Mouse (Mus musculus): ENCODE data around the gene Olfr116. TPM values are rescaled to one million over a fixed set of nuclear protein-coding genes. Genes with fewer than 3 reads are reported as not detected.

The Olfr116 gene
- polyA plus RNA-seq (2012; rRNA removed): not detected in 2 replicates
- polyA plus RNA-seq (2014; fragmentation: Nextera tagmentation; extraction: Ambion mirVana): not detected in 2 replicates

- WGBS: 80% methylated on average over 2 of the region's 2 CpGs
- Histone ChIP-seq H3K4me2 (replicated peaks; ENCODE audit: low read depth, low read length, severe bottlenecking) (no peak within 1 kb of the TSS), H3K27me3 (ENCODE audit: control insufficient read depth, insufficient read depth, low read length) (no peaks in the 10 kb centered on the region), H3K9ac (ENCODE audit: low read depth, low read length, severe bottlenecking) (no peak within 1 kb of the TSS), H3K9me3 (ENCODE audit: control insufficient read depth, low read length) (no peaks in the 10 kb centered on the region), H3K36me3 (ENCODE audit: control insufficient read depth, insufficient read depth, low read length) (no peaks in the 10 kb centered on the region), H3K4me1 (ENCODE audit: control insufficient read depth, insufficient read depth, low read length) (no peaks in the 10 kb centered on the region), H3K4me3 (replicated peaks; ENCODE audit: low read length) (no peak within 1 kb of the TSS), H3K27ac (replicated peaks; ENCODE audit: low read depth, low read length) (no peak within 1 kb of the TSS)
- DNase-seq (ENCODE audit: low spot score) (no peak), ATAC-seq (ENCODE audit: low FRiP score, low read depth) (no peak)
- TF ChIP-seq POLR2A (IDR thresholded peaks at IDR 0.05; ENCODE audit: borderline replicate concordance, extremely low read depth, insufficient read depth, insufficient read length): no peak
These were observed at the start of gene Olfr116, which contains the start of gene Olfr115 for GRCm38 (mm10) chr17:37627009-37627408. TSS of gene Olfr116 (minus strand) at chr17:37627199. TSS of gene Olfr115 (minus strand) at chr17:37627109.

DNA sequence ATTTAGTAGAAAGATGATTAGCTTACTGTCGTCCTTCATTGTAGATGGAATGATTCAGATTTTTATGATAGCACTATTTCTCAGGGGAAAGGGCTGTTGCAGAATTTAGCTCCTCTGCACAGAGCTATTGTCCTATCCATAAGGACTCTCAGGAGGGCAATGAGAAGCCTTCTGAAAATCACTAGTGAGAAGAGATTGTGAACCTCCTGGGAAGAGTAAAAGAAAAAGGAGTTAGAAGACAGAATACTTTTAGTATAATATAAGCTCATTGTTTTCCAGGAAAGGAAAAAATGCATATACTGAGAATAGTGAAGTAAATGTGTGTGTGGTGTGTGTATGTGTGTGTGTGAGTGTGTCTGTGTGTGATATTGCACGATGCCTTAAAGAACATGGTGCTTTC, 39.7 kb upstream of the Olfr116 start, which contains the start of gene Olfr118:
Olfr118 (plus strand) TSS at position 301 of the 400 bp plus-strand sequence.
- no peak within 1 kb of the TSS for H3K9ac ChIP-seq (ENCODE audit: low read depth, low read length, severe bottlenecking)
- 60% methylated on average over 2 of the region's 2 CpGs for WGBS

GRCm38 (mm10) chr17:37663682-37664081, 36.7 kb upstream of the Olfr116 start, which contains the start of gene Olfr117:
TSS of gene Olfr117 (minus strand) at chr17:37663782.
- DNase-seq (ENCODE audit: low spot score) (no peak), ATAC-seq (ENCODE audit: low FRiP score, low read depth) (no peak)
- Histone ChIP-seq H3K4me1 (ENCODE audit: control insufficient read depth, insufficient read depth, low read length) (no peaks in the 10 kb centered on the region), H3K27me3 (ENCODE audit: control insufficient read depth, insufficient read depth, low read length) (no peaks in the 10 kb centered on the region), H3K27ac (replicated peaks; ENCODE audit: low read depth, low read length) (no peak within 1 kb of the TSS), H3K36me3 (ENCODE audit: control insufficient read depth, insufficient read depth, low read length) (no peaks in the 10 kb centered on the region), H3K4me3 (replicated peaks; ENCODE audit: low read length) (no peak within 1 kb of the TSS), H3K4me2 (replicated peaks; ENCODE audit: low read depth, low read length, severe bottlenecking) (no peak within 1 kb of the TSS), H3K9ac (ENCODE audit: low read depth, low read length, severe bottlenecking) (no peak within 1 kb of the TSS), H3K9me3 (ENCODE audit: control insufficient read depth, low read length) (no peaks in the 10 kb centered on the region)
- no peak for TF ChIP-seq POLR2A (IDR thresholded peaks at IDR 0.05; ENCODE audit: borderline replicate concordance, extremely low read depth, insufficient read depth, insufficient read length)
- WGBS: 57% methylated on average over 1 of the region's 1 CpGs

More for the DNA sequence above, 39.7 kb upstream of the Olfr116 start, which contains the start of gene Olfr118:
- no peak for DNase-seq (ENCODE audit: low spot score)
- TF ChIP-seq POLR2A (IDR thresholded peaks at IDR 0.05; ENCODE audit: borderline replicate concordance, extremely low read depth, insufficient read depth, insufficient read length): no peak
- no peaks in the 10 kb centered on the region for H3K9me3 ChIP-seq (ENCODE audit: control insufficient read depth, low read length)
- no peaks in the 10 kb centered on the region for H3K4me1 ChIP-seq (ENCODE audit: control insufficient read depth, insufficient read depth, low read length)
- no peak for ATAC-seq (ENCODE audit: low FRiP score, low read depth)
- no peak within 1 kb of the TSS for H3K4me3 ChIP-seq (replicated peaks; ENCODE audit: low read length)
- no peak within 1 kb of the TSS for H3K4me2 ChIP-seq (replicated peaks; ENCODE audit: low read depth, low read length, severe bottlenecking)
- H3K27ac ChIP-seq (replicated peaks; ENCODE audit: low read depth, low read length): no peak within 1 kb of the TSS
- H3K36me3 ChIP-seq (ENCODE audit: control insufficient read depth, insufficient read depth, low read length): no peaks in the 10 kb centered on the region
- H3K27me3 ChIP-seq (ENCODE audit: control insufficient read depth, insufficient read depth, low read length): no peaks in the 10 kb centered on the region

- H3K9ac ChIP-seq (ENCODE audit: low read depth, low read length, severe bottlenecking): no peak within 1 kb of the TSS
- ATAC-seq (ENCODE audit: low FRiP score, low read depth) (no peak), DNase-seq (ENCODE audit: low spot score) (no peak)
- H3K27me3 ChIP-seq (ENCODE audit: control insufficient read depth, insufficient read depth, low read length): no peaks in the 10 kb centered on the region
- no peak within 1 kb of the TSS for H3K4me2 ChIP-seq (replicated peaks; ENCODE audit: low read depth, low read length, severe bottlenecking)
- no peaks in the 10 kb centered on the region for H3K9me3 ChIP-seq (ENCODE audit: control insufficient read depth, low read length)
- H3K36me3 ChIP-seq (ENCODE audit: control insufficient read depth, insufficient read depth, low read length): no peaks in the 10 kb centered on the region
- no peak within 1 kb of the TSS for H3K4me3 ChIP-seq (replicated peaks; ENCODE audit: low read length)
- H3K4me1 ChIP-seq (ENCODE audit: control insufficient read depth, insufficient read depth, low read length): no peaks in the 10 kb centered on the region
- no peak for TF ChIP-seq POLR2A (IDR thresholded peaks at IDR 0.05; ENCODE audit: borderline replicate concordance, extremely low read depth, insufficient read depth, insufficient read length)
- H3K27ac ChIP-seq (replicated peaks; ENCODE audit: low read depth, low read length): no peak within 1 kb of the TSS
These were observed 34.4 kb downstream of the Olfr116 start, which contains the start of gene Olfr114 for GRCm38 (mm10) chr17:37592643-37593042. TSS of gene Olfr114 (minus strand) at chr17:37592743.

- ATAC-seq (ENCODE audit: low FRiP score, low read depth): no peak
- Histone ChIP-seq H3K36me3 (ENCODE audit: control insufficient read depth, insufficient read depth, low read length) (no peaks in the 10 kb centered on the region), H3K9me3 (ENCODE audit: control insufficient read depth, low read length) (no peaks in the 10 kb centered on the region), H3K4me3 (replicated peaks; ENCODE audit: low read length) (no peak within 1 kb of the TSS), H3K27ac (replicated peaks; ENCODE audit: low read depth, low read length) (no peak within 1 kb of the TSS), H3K27me3 (ENCODE audit: control insufficient read depth, insufficient read depth, low read length) (no peaks in the 10 kb centered on the region), H3K9ac (ENCODE audit: low read depth, low read length, severe bottlenecking) (no peak within 1 kb of the TSS), H3K4me1 (ENCODE audit: control insufficient read depth, insufficient read depth, low read length) (no peaks in the 10 kb centered on the region), H3K4me2 (replicated peaks; ENCODE audit: low read depth, low read length, severe bottlenecking) (no peak within 1 kb of the TSS)
- DNase-seq (ENCODE audit: low spot score): no peak
- no peak for TF ChIP-seq POLR2A (IDR thresholded peaks at IDR 0.05; ENCODE audit: borderline replicate concordance, extremely low read depth, insufficient read depth, insufficient read length)
These were observed 49.4 kb downstream of the Olfr116 start, which contains the start of gene Olfr113 for GRCm38 (mm10) chr17:37577563-37577962. TSS of gene Olfr113 (minus strand) at chr17:37577663.

Other genes starting within 250 kb of the Olfr116 start
- gene Olfr105-ps, start 248.2 kb downstream of the Olfr116 start, polyA plus RNA-seq (2012; rRNA removed): not detected in 2 replicates
- gene Olfr105-ps, start 248.2 kb downstream of the Olfr116 start, polyA plus RNA-seq (2014; fragmentation: Nextera tagmentation; extraction: Ambion mirVana): not detected in 2 replicates
- gene Olfr106-ps, start 236.8 kb downstream of the Olfr116 start, polyA plus RNA-seq (2012; rRNA removed): not detected in 2 replicates
- gene Olfr106-ps, start 236.8 kb downstream of the Olfr116 start, polyA plus RNA-seq (2014; fragmentation: Nextera tagmentation; extraction: Ambion mirVana): not detected in 2 replicates
- not detected in 2 replicates for gene Olfr107, start 228.0 kb downstream of the Olfr116 start, polyA plus RNA-seq (2012; rRNA removed)
- not detected in 2 replicates for gene Olfr107, start 228.0 kb downstream of the Olfr116 start, polyA plus RNA-seq (2014; fragmentation: Nextera tagmentation; extraction: Ambion mirVana)
- not detected in 2 replicates for gene Olfr108, start 181.7 kb downstream of the Olfr116 start, polyA plus RNA-seq (2012; rRNA removed)
- not detected in 2 replicates for gene Olfr108, start 181.7 kb downstream of the Olfr116 start, polyA plus RNA-seq (2014; fragmentation: Nextera tagmentation; extraction: Ambion mirVana)
- not detected in 2 replicates for gene Olfr109, start 168.3 kb downstream of the Olfr116 start, polyA plus RNA-seq (2012; rRNA removed)
- not detected in 2 replicates for gene Olfr109, start 168.3 kb downstream of the Olfr116 start, polyA plus RNA-seq (2014; fragmentation: Nextera tagmentation; extraction: Ambion mirVana)
- 0.06 and 0.13 TPM in 2 replicates for gene H2-M2, start 143.6 kb downstream of the Olfr116 start, polyA plus RNA-seq (2012; rRNA removed)
- 0.21 TPM in 1 of 2 replicates, not detected in the other for gene H2-M2, start 143.6 kb downstream of the Olfr116 start, polyA plus RNA-seq (2014; fragmentation: Nextera tagmentation; extraction: Ambion mirVana)
- gene Olfr110, start 134.7 kb downstream of the Olfr116 start, polyA plus RNA-seq (2012; rRNA removed): not detected in 2 replicates
- gene Olfr110, start 134.7 kb downstream of the Olfr116 start, polyA plus RNA-seq (2014; fragmentation: Nextera tagmentation; extraction: Ambion mirVana): not detected in 2 replicates
- 0.09 and 0.28 TPM in 2 replicates for gene Olfr111, start 119.2 kb downstream of the Olfr116 start, polyA plus RNA-seq (2012; rRNA removed)
- gene Olfr111, start 119.2 kb downstream of the Olfr116 start, polyA plus RNA-seq (2014; fragmentation: Nextera tagmentation; extraction: Ambion mirVana): not detected in 2 replicates
- not detected in 2 replicates for gene Olfr112, start 57.7 kb downstream of the Olfr116 start, polyA plus RNA-seq (2012; rRNA removed)
- not detected in 2 replicates for gene Olfr112, start 57.7 kb downstream of the Olfr116 start, polyA plus RNA-seq (2014; fragmentation: Nextera tagmentation; extraction: Ambion mirVana)
- not detected in 2 replicates for gene Olfr113, start 49.5 kb downstream of the Olfr116 start, polyA plus RNA-seq (2012; rRNA removed)
- not detected in 2 replicates for gene Olfr113, start 49.5 kb downstream of the Olfr116 start, polyA plus RNA-seq (2014; fragmentation: Nextera tagmentation; extraction: Ambion mirVana)
- gene Olfr114, start 34.5 kb downstream of the Olfr116 start, polyA plus RNA-seq (2012; rRNA removed): not detected in 2 replicates
- not detected in 2 replicates for gene Olfr114, start 34.5 kb downstream of the Olfr116 start, polyA plus RNA-seq (2014; fragmentation: Nextera tagmentation; extraction: Ambion mirVana)
- gene Olfr115, start 90 bp downstream of the Olfr116 start, polyA plus RNA-seq (2012; rRNA removed): not detected in 2 replicates
- gene Olfr115, start 90 bp downstream of the Olfr116 start, polyA plus RNA-seq (2014; fragmentation: Nextera tagmentation; extraction: Ambion mirVana): not detected in 2 replicates
- gene Olfr117, start 36.6 kb upstream of the Olfr116 start, polyA plus RNA-seq (2012; rRNA removed): not detected in 2 replicates
- not detected in 2 replicates for gene Olfr117, start 36.6 kb upstream of the Olfr116 start, polyA plus RNA-seq (2014; fragmentation: Nextera tagmentation; extraction: Ambion mirVana)
- gene Olfr118, start 39.8 kb upstream of the Olfr116 start, polyA plus RNA-seq (2012; rRNA removed): not detected in 2 replicates
- not detected in 2 replicates for gene Olfr118, start 39.8 kb upstream of the Olfr116 start, polyA plus RNA-seq (2014; fragmentation: Nextera tagmentation; extraction: Ambion mirVana)
- not detected in 2 replicates for gene Olfr119, start 69.4 kb upstream of the Olfr116 start, polyA plus RNA-seq (2012; rRNA removed)
- gene Olfr119, start 69.4 kb upstream of the Olfr116 start, polyA plus RNA-seq (2014; fragmentation: Nextera tagmentation; extraction: Ambion mirVana): not detected in 2 replicates
- gene Olfr120, start 94.6 kb upstream of the Olfr116 start, polyA plus RNA-seq (2012; rRNA removed): not detected in 2 replicates
- not detected in 2 replicates for gene Olfr120, start 94.6 kb upstream of the Olfr116 start, polyA plus RNA-seq (2014; fragmentation: Nextera tagmentation; extraction: Ambion mirVana)
- gene Olfr121, start 121.7 kb upstream of the Olfr116 start, polyA plus RNA-seq (2012; rRNA removed): not detected in 2 replicates
- gene Olfr121, start 121.7 kb upstream of the Olfr116 start, polyA plus RNA-seq (2014; fragmentation: Nextera tagmentation; extraction: Ambion mirVana): not detected in 2 replicates
- gene Olfr122, start 141.4 kb upstream of the Olfr116 start, polyA plus RNA-seq (2012; rRNA removed): not detected in 2 replicates
- gene Olfr122, start 141.4 kb upstream of the Olfr116 start, polyA plus RNA-seq (2014; fragmentation: Nextera tagmentation; extraction: Ambion mirVana): not detected in 2 replicates
- not detected in 2 replicates for gene Olfr123, start 166.3 kb upstream of the Olfr116 start, polyA plus RNA-seq (2012; rRNA removed)
- gene Olfr123, start 166.3 kb upstream of the Olfr116 start, polyA plus RNA-seq (2014; fragmentation: Nextera tagmentation; extraction: Ambion mirVana): not detected in 2 replicates
- not detected in 2 replicates for gene Olfr124, start 172.7 kb upstream of the Olfr116 start, polyA plus RNA-seq (2012; rRNA removed)
- not detected in 2 replicates for gene Olfr124, start 172.7 kb upstream of the Olfr116 start, polyA plus RNA-seq (2014; fragmentation: Nextera tagmentation; extraction: Ambion mirVana)
- gene Olfr125, start 205.8 kb upstream of the Olfr116 start, polyA plus RNA-seq (2012; rRNA removed): not detected in 2 replicates
- not detected in 2 replicates for gene Olfr125, start 205.8 kb upstream of the Olfr116 start, polyA plus RNA-seq (2014; fragmentation: Nextera tagmentation; extraction: Ambion mirVana)
- gene Olfr126, start 220.3 kb upstream of the Olfr116 start, polyA plus RNA-seq (2012; rRNA removed): not detected in 2 replicates
- gene Olfr126, start 220.3 kb upstream of the Olfr116 start, polyA plus RNA-seq (2014; fragmentation: Nextera tagmentation; extraction: Ambion mirVana): not detected in 2 replicates

Data from limb, embryonic 14.5 days (tissue).